Mouse (Mus musculus) spleen, adult 2 months (tissue): ENCODE measurements around the gene Atxn1. TPM values are rescaled to one million over a fixed set of nuclear protein-coding genes. Genes with fewer than 3 reads are reported as not detected.

Experiments used
- DNase-seq, 2 experiments: peaks; one replicate each; pipeline versions ENCODE4 v3.0.0 to v3.0.0-alpha.2; 2012 to 2021; ENCODE audit warnings: low spot score in 2 of 2, low read depth in 1 of 2
- H3K27ac ChIP-seq: fragments of 200-500 bp; 2 replicates; pipeline ENCODE4 v1.5.1; 2012; ENCODE audit warnings: low read length, inconsistent platforms; ENCODE audit not compliant: insufficient read depth
- H3K27me3 ChIP-seq: fragments of 200-500 bp; 2 replicates; pipeline ENCODE4 v1.6.1; 2012; ENCODE audit warnings: mild to moderate bottlenecking, moderate library complexity, low read length, inconsistent platforms; ENCODE audit not compliant: control insufficient read depth, insufficient read depth
- H3K36me3 ChIP-seq: fragments of 200-500 bp; 2 replicates; pipeline ENCODE4 v1.6.1; 2012; ENCODE audit warnings: mild to moderate bottlenecking, low read length, inconsistent platforms; ENCODE audit not compliant: control insufficient read depth, insufficient read depth
- H3K4me1 ChIP-seq: fragments of 200-500 bp; 2 replicates; pipeline ENCODE4 v1.6.1; 2011; ENCODE audit warnings: inconsistent platforms; ENCODE audit not compliant: control insufficient read depth, insufficient read depth, insufficient read length
- H3K4me3 ChIP-seq: fragments of 200-500 bp; 2 replicates; pipeline ENCODE4 v1.5.1; 2011; ENCODE audit warnings: mild to moderate bottlenecking, inconsistent platforms; ENCODE audit not compliant: insufficient read depth, insufficient read length; ENCODE audit errors: extremely low read depth
- CTCF ChIP-seq: fragments of 200-500 bp; IDR thresholded peaks from 2 replicates; pipeline ENCODE4 v1.5.1; 2011; ENCODE audit warnings: mild to moderate bottlenecking, inconsistent platforms; ENCODE audit not compliant: insufficient read depth, insufficient read length, insufficient replicate concordance; ENCODE audit errors: extremely low read depth
- POLR2A ChIP-seq: fragments of 200-500 bp; IDR thresholded peaks from 2 replicates; pipeline ENCODE4 v1.6.1; 2011; ENCODE audit warnings: low read depth, low read length, inconsistent platforms
- WGBS: fragments of 180-500 bp; shearing (Covaris S2); methylation state at CpG from one replicate; pipeline ENCODE4 v1.1.7; 2018; 5-methylcytosine and 5-hydroxymethylcytosine counted together
- polyA plus RNA-seq: library from polyadenylated mRNA; depleted of rRNA; stranded (reverse); fragments of >200 nt; gene quantifications from 2 replicates; pipeline ENCODE4 v1.2.3, GENCODE M21; 2012

Gene Atxn1
- polyA plus RNA-seq, 1 experiment = 10.6 TPM

GRCm38 (mm10) chr13:45659813-45660212 is 305.0 kb downstream of the Atxn1 start:
- no peaks in the 10 kb centered on the region for H3K36me3 ChIP-seq
- 85% methylated on average over 4 of the region's 4 CpGs for WGBS
- H3K4me1 ChIP-seq = no peaks in the 10 kb centered on the region
- no peaks in the 10 kb centered on the region for H3K27me3 ChIP-seq
- no peak for DNase-seq
- no peak overlapping the region for H3K4me3 ChIP-seq
- no peak overlapping the region for H3K27ac ChIP-seq
- TF ChIP-seq CTCF = no peak

- no peak for DNase-seq
- H3K4me1 ChIP-seq = no peaks in the 10 kb centered on the region
- H3K36me3 ChIP-seq = no peaks in the 10 kb centered on the region
- WGBS = 94% methylated on average over 5 of the region's 5 CpGs
- H3K27ac ChIP-seq = no peak overlapping the region
- no peaks in the 10 kb centered on the region for H3K27me3 ChIP-seq
- TF ChIP-seq CTCF (no peak), POLR2A (no peak)
- no peak overlapping the region for H3K4me3 ChIP-seq
Measured at GRCm38 (mm10) chr13:45658343-45658742, 306.5 kb downstream of the Atxn1 start.

GRCm38 (mm10) chr13:45657176-45657575 is 307.6 kb downstream of the Atxn1 start:
- WGBS = 97% methylated on average over 1 of the region's 1 CpGs
- Histone ChIP-seq H3K36me3 (no peaks in the 10 kb centered on the region), H3K27ac (no peak overlapping the region), H3K4me3 (no peak overlapping the region), H3K4me1 (no peaks in the 10 kb centered on the region), H3K27me3 (no peaks in the 10 kb centered on the region)
- DNase-seq = no peak
- TF ChIP-seq POLR2A (no peak), CTCF (no peak)

GRCm38 (mm10) chr13:45651652-45652241 is 313.1 kb downstream of the Atxn1 start:
- no peak overlapping the region for H3K27ac ChIP-seq
- DNase-seq = no peak
- TF ChIP-seq CTCF = no peak
- no peak for TF ChIP-seq POLR2A
- no peak overlapping the region for H3K4me3 ChIP-seq
- peaks cover 3% of the 10 kb centered on the region; the same call in 1 of the 2 replicates for H3K4me1 ChIP-seq
- no peaks in the 10 kb centered on the region for H3K36me3 ChIP-seq
- 91% methylated on average over 10 of the region's 10 CpGs for WGBS
- H3K27me3 ChIP-seq = no peaks in the 10 kb centered on the region

GRCm38 (mm10) chr13:45649197-45649812 is 315.5 kb downstream of the Atxn1 start:
- H3K4me3 ChIP-seq = no peak overlapping the region
- H3K4me1 ChIP-seq = peaks cover 3% of the 10 kb centered on the region; the same call in 1 of the 2 replicates
- H3K27me3 ChIP-seq = no peaks in the 10 kb centered on the region
- no peaks in the 10 kb centered on the region for H3K36me3 ChIP-seq
- peak in 1 of 2 experiments; percentile 4 for DNase-seq
- TF ChIP-seq POLR2A (no peak), CTCF (no peak)
- 20% methylated on average over 4 of the region's 4 CpGs for WGBS
- no peak overlapping the region for H3K27ac ChIP-seq

- Histone ChIP-seq H3K4me1 (no peaks in the 10 kb centered on the region), H3K4me3 (no peak overlapping the region), H3K27ac (no peak overlapping the region), H3K27me3 (no peaks in the 10 kb centered on the region), H3K36me3 (no peaks in the 10 kb centered on the region)
- no peak for DNase-seq
- WGBS = 80% methylated on average over 6 of the region's 6 CpGs
- TF ChIP-seq CTCF (no peak), POLR2A (no peak)
Measured at GRCm38 (mm10) chr13:45643780-45644395, 320.9 kb downstream of the Atxn1 start.

- Histone ChIP-seq H3K36me3 (no peaks in the 10 kb centered on the region), H3K27ac (no peak overlapping the region), H3K27me3 (no peaks in the 10 kb centered on the region), H3K4me1 (no peaks in the 10 kb centered on the region), H3K4me3 (no peak overlapping the region)
- no peak for DNase-seq
- WGBS = 82% methylated on average over 7 of the region's 7 CpGs
- no peak for TF ChIP-seq CTCF
- TF ChIP-seq POLR2A = no peak
Measured at GRCm38 (mm10) chr13:45642913-45643312, 321.9 kb downstream of the Atxn1 start.
